Mouse (Mus musculus): ENCODE measurements at regions not wholly inside any gene's neighbourhood (a gene's known extent, or its start where the extent isn't known, plus 50 kb on each side); places are given as distances from the start of the nearest gene placed in this dataset.

GRCm38 (mm10) chr12:10571643-10572377 lies 181.2 kb downstream of the Rdh14 start:
- no peaks in the 10 kb centered on the region for H3K4me1 ChIP-seq (ENCODE audit: insufficient read depth)
- DNase-seq (peak; percentile 7), ATAC-seq (peak; percentile 18; the same call in 1 of the 2 replicates)
- WGBS = 51% methylated on average over 11 of the region's 11 CpGs
- H3K27me3 ChIP-seq (ENCODE audit: insufficient read depth, low read length) = no peaks in the 10 kb centered on the region
- H3K9me3 ChIP-seq (ENCODE audit: low read length) = no peaks in the 10 kb centered on the region
- H3K4me3 ChIP-seq (ENCODE audit: low read depth, low read length) = no peak overlapping the region
- H3K4me2 ChIP-seq (ENCODE audit: low read depth) = no peak overlapping the region
- no peaks in the 10 kb centered on the region for H3K36me3 ChIP-seq (ENCODE audit: insufficient read depth)
- H3K27ac ChIP-seq (ENCODE audit: low read depth, low read length) = no peak overlapping the region
- TF ChIP-seq CTCF (IDR thresholded peaks at IDR 0.05; ENCODE audit: low read depth) = peak; percentile 50
- H3K9ac ChIP-seq = no peak overlapping the region

GRCm38 (mm10) chr12:10572378-10572650 lies 181.7 kb downstream of the Rdh14 start:
- Histone ChIP-seq H3K9ac (no peak overlapping the region), H3K4me1 (ENCODE audit: insufficient read depth) (no peaks in the 10 kb centered on the region), H3K27me3 (ENCODE audit: insufficient read depth, low read length) (no peaks in the 10 kb centered on the region), H3K27ac (ENCODE audit: low read depth, low read length) (no peak overlapping the region), H3K4me3 (ENCODE audit: low read depth, low read length) (no peak overlapping the region), H3K36me3 (ENCODE audit: insufficient read depth) (no peaks in the 10 kb centered on the region), H3K9me3 (ENCODE audit: low read length) (no peaks in the 10 kb centered on the region), H3K4me2 (ENCODE audit: low read depth) (no peak overlapping the region)
- 63% methylated on average over 5 of the region's 5 CpGs for WGBS
- no peak for TF ChIP-seq CTCF (IDR thresholded peaks at IDR 0.05; ENCODE audit: low read depth)
- DNase-seq = no peak
- ATAC-seq = no peak

- Histone ChIP-seq H3K9me3 (ENCODE audit: low read length) (no peaks in the 10 kb centered on the region), H3K4me3 (ENCODE audit: low read depth, low read length) (no peak overlapping the region), H3K4me2 (ENCODE audit: low read depth) (no peak overlapping the region), H3K27ac (ENCODE audit: low read depth, low read length) (no peak overlapping the region), H3K9ac (no peak overlapping the region), H3K4me1 (ENCODE audit: insufficient read depth) (no peaks in the 10 kb centered on the region), H3K27me3 (ENCODE audit: insufficient read depth, low read length) (no peaks in the 10 kb centered on the region), H3K36me3 (ENCODE audit: insufficient read depth) (no peaks in the 10 kb centered on the region)
- DNase-seq (no peak), ATAC-seq (no peak)
- WGBS = 83% methylated on average over 9 of the region's 9 CpGs
- TF ChIP-seq CTCF (IDR thresholded peaks at IDR 0.05; ENCODE audit: low read depth) = no peak
Measured at GRCm38 (mm10) chr12:10573381-10573780, 182.8 kb downstream of the Rdh14 start.

GRCm38 (mm10) chr12:10582840-10583614 lies 192.5 kb downstream of the Rdh14 start:
- Histone ChIP-seq H3K9ac (no peak overlapping the region), H3K4me3 (ENCODE audit: low read depth, low read length) (no peak overlapping the region), H3K4me1 (ENCODE audit: insufficient read depth) (no peaks in the 10 kb centered on the region), H3K4me2 (ENCODE audit: low read depth) (no peak overlapping the region), H3K27me3 (ENCODE audit: insufficient read depth, low read length) (no peaks in the 10 kb centered on the region), H3K36me3 (ENCODE audit: insufficient read depth) (no peaks in the 10 kb centered on the region), H3K9me3 (ENCODE audit: low read length) (no peaks in the 10 kb centered on the region), H3K27ac (ENCODE audit: low read depth, low read length) (no peak overlapping the region)
- DNase-seq (no peak), ATAC-seq (no peak)
- WGBS = 82% methylated on average over 4 of the region's 4 CpGs
- no peak for TF ChIP-seq CTCF (IDR thresholded peaks at IDR 0.05; ENCODE audit: low read depth)

- no peaks in the 10 kb centered on the region for H3K36me3 ChIP-seq (ENCODE audit: insufficient read depth)
- no peak for TF ChIP-seq CTCF (IDR thresholded peaks at IDR 0.05; ENCODE audit: low read depth)
Measured at GRCm38 (mm10) chr12:10584026-10584425, 193.5 kb downstream of the Rdh14 start.

GRCm38 (mm10) chr12:10589537-10589936 lies 199.0 kb downstream of the Rdh14 start:
- ATAC-seq = peak; percentile 96
- Histone ChIP-seq H3K9ac (no peak overlapping the region), H3K27me3 (ENCODE audit: insufficient read depth, low read length) (no peaks in the 10 kb centered on the region), H3K9me3 (ENCODE audit: low read length) (no peaks in the 10 kb centered on the region), H3K4me3 (ENCODE audit: low read depth, low read length) (no peak overlapping the region), H3K36me3 (ENCODE audit: insufficient read depth) (no peaks in the 10 kb centered on the region), H3K4me1 (ENCODE audit: insufficient read depth) (no peaks in the 10 kb centered on the region), H3K27ac (ENCODE audit: low read depth, low read length) (no peak overlapping the region), H3K4me2 (ENCODE audit: low read depth) (no peak overlapping the region)
- DNase-seq = peak; percentile 88
- TF ChIP-seq CTCF (IDR thresholded peaks at IDR 0.05; ENCODE audit: low read depth) = peak; percentile 95
- 31% methylated on average over 8 of the region's 8 CpGs for WGBS

More at GRCm38 (mm10) chr12:10584026-10584425, 193.5 kb downstream of the Rdh14 start:
- no peak overlapping the region for H3K4me2 ChIP-seq (ENCODE audit: low read depth)
- DNase-seq (no peak), ATAC-seq (peak; percentile 32; the same call in 1 of the 2 replicates)
- no peak overlapping the region for H3K27ac ChIP-seq (ENCODE audit: low read depth, low read length)
- no peaks in the 10 kb centered on the region for H3K4me1 ChIP-seq (ENCODE audit: insufficient read depth)
- H3K4me3 ChIP-seq (ENCODE audit: low read depth, low read length) = no peak overlapping the region
- no peaks in the 10 kb centered on the region for H3K27me3 ChIP-seq (ENCODE audit: insufficient read depth, low read length)
- no peaks in the 10 kb centered on the region for H3K9me3 ChIP-seq (ENCODE audit: low read length)
- WGBS = 55% methylated on average over 7 of the region's 7 CpGs
- no peak overlapping the region for H3K9ac ChIP-seq
